Mouse (Mus musculus): ENCODE data around the gene Eef1a1.
"Not testable (repeated sequence)": the region's sequence is repeated elsewhere in the genome, so short reads cannot be mapped to it uniquely, and the experiment has no call there.

Eef1a1 gene

DNA sequence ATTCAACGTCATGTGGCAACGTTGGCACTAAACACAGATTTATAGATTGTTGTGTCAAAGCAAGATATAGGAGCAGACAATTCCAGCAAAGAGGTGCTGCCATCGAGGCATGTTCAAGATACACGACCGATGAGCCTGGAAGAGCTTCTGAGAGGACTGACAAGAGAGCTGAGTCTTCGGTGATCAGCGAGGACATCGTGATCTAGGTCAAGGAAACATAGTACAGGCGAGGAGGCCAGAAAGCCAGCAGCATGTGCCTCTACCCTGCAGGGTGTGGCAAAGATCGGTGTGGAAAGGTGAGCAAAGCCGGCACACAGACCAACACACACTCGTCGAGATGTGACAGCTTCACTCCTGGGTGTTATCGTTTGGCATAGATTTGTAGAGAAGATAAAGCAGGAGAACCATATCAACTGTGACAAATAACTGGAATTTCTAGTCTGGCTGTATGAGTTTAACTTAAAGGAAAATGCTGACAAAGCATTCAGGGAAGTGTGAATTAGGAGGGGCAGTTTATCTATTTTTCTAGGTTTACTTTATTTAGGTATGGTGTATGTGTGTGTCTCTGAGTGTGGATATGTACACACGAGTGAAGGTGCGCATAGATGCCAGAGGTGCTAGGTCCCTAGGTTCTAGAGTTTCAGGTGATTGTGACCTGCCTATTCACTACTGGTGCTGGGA is 19.3 kb upstream of the Eef1a1 start:
- DNase-seq (ENCODE audit: low spot score in 2 of 2): no peak

DNA sequence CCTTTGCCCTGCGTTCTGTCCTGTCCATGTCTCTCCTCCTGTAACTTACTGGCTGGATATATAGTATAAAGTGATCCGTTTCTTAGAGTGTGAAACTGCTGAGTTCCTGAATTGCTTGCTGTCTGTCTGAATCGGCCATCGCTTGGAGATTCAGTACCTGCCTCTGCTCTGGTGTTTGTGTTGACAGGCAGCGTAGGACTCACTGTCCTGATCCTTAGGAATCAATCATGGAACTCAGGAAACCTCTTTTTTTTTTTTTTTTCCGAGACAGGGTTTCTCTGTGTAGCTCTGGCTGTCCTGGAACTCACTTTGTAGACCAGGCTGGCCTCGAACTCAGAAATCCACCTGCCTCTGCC is 17.7 kb upstream of the Eef1a1 start:
- no peak for DNase-seq (ENCODE audit: low spot score in 2 of 2)

DNA sequence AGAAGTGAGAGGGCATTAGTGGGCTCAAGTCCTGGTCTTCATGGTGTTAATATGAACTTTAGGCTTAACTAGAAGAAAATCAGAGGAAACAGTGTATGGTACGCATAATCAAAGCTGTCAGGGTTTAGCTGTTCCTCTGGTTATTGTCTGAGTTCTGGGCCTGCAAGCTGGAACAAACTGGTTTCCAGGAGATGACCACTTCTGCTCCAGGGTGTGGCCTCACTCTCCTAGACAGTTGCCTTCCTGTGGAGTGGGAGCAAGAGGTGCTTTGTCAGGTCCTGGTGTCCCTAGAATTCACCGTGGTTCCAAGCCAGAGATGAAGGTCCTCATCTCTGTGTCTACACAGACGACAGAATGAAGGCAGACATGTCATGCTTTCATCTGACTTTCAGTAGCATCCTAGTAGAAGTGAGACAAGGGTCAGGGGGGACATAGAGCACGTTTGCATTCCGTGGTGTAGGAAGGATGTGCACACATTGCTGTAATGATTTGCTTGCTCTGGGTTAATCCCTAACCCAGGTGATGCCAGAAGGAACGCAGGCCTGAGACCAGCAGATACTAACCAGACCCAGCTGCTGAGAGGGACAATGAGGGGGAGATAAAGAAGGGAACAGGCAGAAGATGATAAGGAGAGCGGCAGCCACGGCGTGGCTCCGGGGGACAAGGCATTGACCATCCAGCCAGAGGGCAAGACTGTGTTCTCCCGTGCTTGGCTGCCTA is 17.2 kb upstream of the Eef1a1 start:
- DNase-seq (ENCODE audit: low spot score in 2 of 2): no peak

DNA sequence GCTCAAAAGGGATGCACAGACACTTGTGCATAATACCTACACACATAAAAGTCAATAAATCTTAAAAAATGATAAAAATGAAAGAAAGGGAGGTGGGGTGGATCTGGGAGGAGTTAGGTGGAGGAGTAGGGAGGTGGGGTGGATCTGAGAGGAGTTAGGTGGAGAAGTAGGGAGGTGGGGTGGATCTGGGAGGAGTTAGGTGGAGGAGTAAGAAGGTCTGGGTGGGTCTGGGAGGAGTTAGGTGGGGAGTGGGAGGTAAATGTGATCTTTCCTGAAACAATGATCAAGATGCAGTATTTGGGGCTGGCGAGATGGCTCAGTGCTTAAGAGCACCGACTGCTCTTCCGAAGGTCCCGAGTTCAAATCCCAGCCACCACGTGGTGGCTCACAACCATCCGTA is 16.3 kb upstream of the Eef1a1 start:
- no peak for DNase-seq (ENCODE audit: low spot score in 2 of 2)

DNA sequence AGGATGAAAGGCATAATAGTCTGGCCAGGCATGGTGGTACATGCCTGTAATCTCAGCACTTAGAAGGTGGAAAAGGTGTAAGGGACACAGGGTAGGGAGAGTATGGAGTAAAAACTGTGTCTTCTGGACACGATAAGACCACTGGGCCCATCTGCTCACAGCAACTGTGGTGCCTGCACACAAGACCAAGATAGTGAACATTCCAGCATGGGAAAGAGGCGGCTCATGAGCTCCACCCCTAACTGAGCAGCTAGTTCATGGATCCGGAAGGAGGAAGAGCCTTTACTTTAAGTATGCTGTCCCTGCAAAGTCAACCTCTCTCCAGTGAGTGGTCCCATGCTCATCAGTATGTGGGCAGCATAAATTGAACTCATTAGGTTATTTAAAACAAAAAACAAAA is 15.7 kb upstream of the Eef1a1 start:
- DNase-seq (ENCODE audit: low spot score in 2 of 2): no peak

DNA sequence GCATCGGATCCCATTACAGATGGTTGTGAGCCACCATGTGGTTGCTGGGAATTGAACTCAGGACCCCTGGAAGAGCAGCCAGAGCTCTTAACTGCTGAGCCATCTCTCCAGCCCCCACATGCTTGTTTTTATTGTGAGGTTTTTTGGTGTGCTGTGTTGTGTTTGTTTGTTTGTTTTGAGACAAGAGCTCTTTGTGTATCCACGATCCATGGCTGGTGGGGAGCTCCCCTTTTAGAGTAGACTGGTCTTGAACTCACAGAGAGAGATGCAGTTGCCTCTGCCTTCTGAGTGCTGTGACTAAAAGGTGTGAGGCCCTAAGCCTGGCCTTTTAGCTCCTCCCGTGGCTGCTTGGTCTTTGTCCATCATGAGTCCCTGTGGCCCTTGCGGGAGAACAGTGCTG is 15.2 kb upstream of the Eef1a1 start:
- no peak for DNase-seq (ENCODE audit: low spot score in 2 of 2)

DNA sequence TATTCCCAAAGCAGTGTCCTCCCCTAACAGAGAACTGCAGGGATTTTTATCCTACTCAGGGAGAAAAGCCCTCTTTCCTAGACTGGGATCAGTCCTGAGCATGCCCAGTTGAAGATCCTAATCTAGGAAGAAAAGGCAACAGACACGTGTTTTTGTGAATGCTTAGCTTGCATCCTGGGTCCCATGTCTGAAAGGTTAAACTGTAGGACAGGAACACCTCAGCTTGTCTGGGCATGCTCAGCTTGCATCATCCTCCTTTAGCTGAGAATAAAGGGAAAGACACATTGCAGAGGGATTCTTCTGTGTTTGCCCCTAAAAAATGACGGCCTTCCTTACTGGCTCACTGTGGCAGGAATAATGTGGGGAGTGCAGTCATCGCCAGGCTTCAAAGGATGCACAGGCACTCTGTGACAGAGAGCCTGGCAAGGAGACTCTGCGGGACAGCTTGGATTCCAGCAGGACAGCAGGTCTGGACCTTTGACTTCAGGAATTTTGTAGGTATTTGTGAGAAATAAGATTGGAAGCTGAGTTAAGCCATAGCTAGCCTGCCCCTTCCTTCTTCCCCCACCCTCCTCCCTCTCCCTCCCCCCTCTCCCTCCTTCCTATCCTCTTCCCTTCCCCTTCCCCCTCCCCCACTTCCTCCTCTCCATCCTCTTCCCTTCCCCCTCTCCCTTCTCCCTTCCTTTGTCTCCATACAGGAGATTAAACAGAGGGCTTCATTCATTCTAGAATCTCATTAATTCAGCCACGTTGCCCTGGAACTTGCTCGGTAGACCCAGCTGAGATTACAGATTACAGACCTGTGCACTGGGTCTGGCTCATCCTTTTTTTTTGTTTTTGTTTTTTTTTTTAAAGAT is 14.5 kb upstream of the Eef1a1 start:
- no peak for DNase-seq (ENCODE audit: low spot score in 2 of 2)

DNA sequence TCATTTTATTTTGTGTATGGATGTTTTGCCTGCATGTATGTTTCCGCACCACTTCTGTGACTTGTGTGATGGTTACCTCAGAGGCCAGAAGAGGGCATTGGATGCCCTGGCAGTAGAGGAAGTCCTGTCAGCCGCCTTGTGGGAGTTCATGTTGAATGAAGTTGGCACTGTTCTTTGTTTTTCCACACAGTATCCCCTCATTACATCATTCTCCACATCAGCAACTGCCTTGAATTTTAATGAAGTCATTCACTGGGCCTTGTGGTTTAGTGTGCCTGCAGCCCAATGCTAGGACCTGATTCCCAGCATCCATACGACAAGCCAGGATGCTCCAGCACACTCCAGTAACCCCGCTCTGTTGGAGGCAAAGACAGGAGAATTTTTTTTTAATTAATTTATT is 12.3 kb upstream of the Eef1a1 start:
- DNase-seq (ENCODE audit: low spot score in 2 of 2): no peak

DNA sequence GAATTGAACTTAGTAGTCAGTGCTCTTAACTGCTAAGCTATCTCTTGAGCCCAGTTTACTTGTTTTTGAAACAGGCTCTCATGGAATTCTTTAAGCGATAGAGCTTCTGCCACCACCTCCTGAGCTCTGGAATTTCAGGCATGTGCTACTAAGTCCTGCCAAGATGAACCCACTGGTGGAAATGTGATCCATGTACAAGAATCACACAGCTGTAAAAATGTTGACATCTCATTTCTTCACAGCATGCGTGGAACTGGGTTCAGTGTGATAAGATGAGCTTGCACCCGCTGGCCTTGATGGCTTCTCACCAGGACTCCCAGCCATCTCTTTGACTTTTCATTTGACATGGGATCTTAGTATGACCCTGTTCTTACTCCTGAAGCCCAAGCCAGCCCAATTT is 11.4 kb upstream of the Eef1a1 start:
- DNase-seq (ENCODE audit: low spot score in 2 of 2): no peak

DNA sequence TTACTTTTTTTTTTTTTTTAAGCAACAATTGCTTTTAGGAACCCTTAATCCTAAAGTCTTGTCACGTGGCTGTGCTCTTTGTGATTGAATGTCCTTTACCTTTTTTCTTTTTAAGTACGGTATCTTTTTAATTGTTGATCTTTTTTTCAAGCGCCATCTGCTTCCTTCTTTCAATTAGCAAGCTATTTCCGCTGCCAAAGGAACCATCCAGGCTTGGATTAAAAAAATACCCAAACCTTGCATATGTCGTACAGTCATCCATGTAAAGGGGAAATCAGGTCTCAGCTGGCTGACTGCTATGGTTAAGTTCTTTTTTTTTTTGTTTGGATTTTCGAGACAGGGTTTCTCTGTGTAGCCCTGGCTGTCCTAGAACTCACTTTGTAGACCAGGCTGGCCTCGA is 4.2 kb upstream of the Eef1a1 start:
- no peak for DNase-seq (ENCODE audit: low spot score in 2 of 2)

DNA sequence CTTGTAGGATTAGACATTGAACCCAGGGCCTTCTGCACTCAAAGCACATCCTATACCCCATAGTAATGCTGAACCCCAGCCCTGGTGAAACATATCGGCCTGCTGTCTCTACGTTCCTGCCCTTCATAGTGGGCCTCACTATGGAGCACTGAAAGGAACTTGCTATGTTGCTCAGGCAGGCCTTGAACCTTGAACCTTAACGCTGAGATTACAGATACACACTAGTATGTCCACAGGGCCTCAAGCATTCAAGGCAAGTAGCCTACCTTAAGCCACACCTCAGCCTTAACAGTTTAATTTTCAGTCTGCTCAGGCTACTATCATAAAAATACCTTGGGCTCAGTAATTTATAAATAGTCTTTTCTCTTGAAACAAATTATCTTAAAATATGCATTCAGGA is 3.3 kb upstream of the Eef1a1 start:
- DNase-seq (ENCODE audit: low spot score in 2 of 2): no peak

DNA sequence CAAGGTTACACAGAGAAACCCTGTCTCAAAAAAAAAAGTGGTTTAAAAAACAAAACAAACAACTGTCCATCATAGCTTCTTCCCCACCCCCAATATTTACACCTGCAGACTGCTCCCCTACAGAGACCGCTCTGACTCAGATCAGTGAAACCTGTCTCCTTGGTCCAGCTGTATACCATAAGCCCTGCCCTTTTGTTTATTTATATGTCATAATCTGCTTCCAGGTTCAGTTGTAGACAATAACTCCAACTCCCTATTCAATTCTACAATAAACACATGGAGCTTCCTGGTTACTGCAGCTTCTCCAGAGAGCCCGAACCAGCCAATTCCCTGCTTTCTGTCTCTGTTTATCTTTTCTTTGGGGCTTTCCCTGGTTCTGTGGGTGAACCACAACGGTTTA is 2.2 kb upstream of the Eef1a1 start:
- no peak for DNase-seq (ENCODE audit: low spot score in 2 of 2)

DNA sequence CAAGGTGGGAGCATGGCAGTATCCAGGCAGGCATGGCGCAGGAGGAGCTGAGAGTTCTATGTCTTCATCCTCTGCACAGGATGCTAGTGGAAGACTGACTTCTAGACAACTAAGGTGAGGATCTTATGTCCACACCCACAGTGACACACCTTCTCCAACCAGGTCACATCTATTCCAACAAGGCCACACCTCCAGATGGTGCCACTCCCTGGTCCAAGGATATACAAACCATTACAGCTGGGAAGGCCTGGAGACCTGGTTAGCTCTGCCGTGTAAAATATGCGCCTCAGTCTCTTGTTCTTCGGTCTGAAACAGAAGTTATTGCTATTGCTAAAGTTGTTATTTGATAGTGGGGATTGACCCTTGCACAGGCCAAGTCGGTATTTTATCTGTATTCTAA is 930 bp downstream of the Eef1a1 start:
- not testable (repeated sequence) for DNase-seq (ENCODE audit: low spot score in 2 of 2)

DNA sequence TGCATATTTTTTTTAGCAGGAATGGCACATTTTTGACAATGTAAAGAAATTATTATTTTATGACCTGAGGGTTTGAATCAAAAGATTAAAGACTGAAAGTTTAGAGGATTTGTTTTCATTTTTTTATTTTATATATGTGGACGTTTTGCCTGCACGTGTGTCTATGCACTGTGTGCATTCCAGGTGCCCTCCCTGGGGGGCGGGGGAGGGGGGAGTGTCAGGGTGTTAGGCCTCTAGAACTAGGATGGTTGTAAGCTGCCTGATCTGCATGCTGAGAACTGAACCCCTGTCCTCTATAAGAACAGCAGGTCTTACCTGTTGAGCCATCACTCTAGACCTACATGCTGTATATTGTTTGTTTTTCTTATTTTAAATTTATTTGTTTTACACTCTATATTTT is 4.3 kb downstream of the Eef1a1 start:
- no peak for DNase-seq (ENCODE audit: low spot score in 2 of 2)

DNA sequence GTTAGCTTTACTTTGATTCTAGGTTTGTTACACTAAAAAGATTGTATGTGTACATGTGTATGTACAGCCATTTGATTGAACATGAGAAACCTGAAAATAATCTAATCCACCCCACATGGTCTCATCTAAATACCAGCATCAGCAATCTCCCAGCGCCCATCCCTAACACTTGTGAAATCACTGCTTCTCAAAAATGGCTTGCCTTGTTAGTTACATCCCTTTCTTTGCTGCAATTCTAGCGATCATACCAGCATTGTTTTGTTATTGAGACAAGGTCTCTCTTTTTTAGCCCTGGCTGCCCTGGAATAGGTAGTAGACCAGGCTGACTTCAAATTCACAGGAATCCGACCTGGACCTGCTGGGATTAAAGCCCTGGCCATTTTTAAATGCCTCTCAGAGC is 6.6 kb downstream of the Eef1a1 start:
- DNase-seq (ENCODE audit: low spot score in 2 of 2): no peak

DNA sequence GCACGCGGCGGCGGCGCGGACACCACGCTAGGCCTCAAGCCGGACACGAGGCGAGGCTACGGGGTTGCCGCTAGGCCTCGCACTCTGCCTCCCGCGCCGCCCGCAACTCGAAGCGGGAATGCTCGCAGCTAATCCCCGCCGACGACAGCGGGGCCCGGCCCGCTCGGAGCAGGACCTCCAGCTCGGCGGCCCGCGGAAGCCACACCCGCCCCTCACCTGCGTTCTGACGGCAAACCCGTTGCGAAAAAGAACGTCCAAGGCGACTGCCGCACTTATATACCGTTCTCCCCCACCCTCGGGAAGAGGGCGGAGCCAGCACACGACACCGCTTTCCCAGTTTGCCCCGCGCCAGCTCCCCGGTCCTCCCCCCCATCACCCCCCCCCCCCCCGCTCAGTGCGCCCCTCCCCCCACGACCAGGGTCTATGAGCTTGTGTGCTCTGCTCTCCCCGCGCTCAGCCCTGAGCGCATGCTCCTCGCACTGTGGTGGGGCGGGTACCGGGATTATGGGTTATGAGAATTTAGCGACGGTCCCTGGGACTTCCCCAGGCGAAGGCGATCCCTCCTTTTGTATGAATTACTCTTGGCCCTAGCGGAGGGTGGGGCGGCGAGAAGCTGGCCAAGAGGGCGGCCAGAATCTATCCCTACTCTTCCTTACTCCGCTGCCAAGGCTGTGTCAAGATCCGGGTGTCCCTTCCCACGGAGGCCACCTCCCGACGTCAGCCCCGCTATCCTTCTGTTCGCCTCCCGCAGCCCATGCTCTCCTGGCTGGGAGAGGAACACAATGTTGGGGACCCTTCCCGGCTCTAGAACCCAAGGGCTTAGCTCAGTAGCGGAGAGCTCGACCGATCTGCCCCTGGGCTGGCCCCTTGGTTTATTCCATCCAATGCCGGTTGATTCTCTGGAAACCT is 7.3 kb downstream of the Eef1a1 start:
- peak; percentile 88 to 90 for DNase-seq (ENCODE audit: low spot score in 2 of 2)

DNA sequence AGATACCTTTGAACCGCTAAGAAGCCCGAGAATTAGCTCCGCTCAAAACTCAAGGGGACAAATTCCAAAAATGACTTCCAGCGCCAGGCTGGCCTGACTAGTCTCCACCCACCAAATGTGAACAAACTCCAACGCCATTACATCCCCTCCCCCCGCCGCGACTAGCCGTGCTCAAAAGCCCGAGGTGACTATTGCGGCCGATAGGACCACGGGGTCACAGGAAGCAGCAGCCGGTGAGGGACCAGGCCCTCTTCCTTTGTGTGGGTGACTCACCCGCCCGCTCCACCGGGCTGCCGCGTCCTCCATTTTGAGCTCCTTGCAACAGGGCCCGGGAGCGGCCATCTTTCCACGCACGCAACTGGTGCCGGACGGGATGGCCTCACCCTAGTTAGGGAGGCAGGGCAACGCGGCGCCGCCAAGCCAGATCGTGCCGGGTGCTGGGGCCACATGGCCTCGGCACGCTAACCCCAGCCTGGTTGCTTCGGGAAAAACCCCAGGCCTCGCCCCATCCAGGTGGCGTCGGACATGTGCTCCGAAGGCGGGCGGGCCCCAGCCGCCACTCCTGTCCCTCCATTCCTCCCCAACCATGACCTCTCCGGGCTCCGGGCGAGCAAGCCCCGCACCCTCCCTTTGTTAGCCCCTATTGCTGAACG is 8.1 kb downstream of the Eef1a1 start:
- peak; percentile 54 to 73 for DNase-seq (ENCODE audit: low spot score in 2 of 2)

DNA sequence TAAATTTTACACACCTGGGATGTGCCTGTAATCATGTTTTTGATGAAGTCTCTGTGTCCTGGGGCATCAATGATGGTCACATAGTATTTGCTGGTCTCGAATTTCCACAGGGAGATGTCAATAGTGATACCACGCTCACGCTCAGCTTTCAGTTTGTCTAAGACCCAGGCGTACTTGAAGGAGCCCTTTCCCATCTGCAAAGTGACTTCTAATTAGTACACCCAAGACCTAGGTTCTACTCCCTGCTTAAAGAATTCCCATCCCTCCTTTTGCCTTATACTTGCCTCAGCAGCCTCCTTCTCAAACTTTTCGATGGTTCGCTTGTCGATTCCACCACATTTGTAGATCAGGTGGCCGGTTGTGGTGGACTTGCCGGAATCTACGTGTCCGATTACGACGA is 8.7 kb downstream of the Eef1a1 start:
- not testable (repeated sequence) for DNase-seq (ENCODE audit: low spot score in 2 of 2)

DNA sequence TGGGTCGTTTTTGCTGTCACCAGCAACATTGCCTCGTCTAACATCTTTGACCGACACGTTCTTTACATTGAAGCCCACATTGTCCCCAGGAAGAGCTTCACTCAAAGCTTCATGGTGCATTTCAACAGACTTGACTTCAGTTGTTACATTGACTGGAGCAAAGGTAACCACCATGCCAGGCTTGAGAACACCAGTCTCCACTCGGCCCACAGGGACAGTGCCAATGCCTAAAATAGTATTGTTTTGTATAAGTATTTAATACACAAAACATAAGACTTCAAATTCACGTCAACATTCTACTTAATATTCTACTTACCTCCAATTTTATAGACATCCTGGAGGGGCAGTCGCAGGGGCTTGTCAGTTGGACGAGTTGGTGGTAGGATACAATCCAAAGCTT is 9.6 kb downstream of the Eef1a1 start:
- DNase-seq (ENCODE audit: low spot score in 2 of 2): not testable (repeated sequence)

DNA sequence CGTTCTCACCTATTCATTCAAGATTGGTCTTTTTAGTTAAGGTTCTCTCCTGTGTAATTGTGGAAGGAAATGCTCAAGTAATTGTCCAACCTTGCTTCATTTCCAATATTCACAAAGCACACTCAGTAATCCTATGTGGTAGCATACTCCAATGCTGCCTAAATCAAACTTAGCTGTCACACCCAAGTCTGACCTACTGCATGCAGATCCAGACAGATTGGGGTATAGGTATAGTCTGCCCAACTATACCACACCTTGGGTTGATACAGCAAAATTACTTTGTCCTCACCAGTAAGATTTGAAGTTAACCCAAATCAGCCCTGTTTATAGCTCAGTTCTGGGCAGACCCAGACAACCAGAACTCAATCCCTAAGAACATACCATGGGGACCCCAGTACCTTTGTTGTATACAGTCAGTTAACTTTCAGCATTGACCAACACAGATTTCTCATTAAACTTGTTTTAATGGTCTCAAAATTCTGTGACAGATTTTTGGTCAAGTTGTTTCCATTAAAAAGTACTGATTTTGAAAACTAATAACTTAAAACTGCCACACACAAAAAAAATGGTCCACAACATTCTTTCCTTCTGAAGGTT is 10.8 kb downstream of the Eef1a1 start:
- DNase-seq (ENCODE audit: low spot score in 2 of 2): not testable (repeated sequence)

DNA sequence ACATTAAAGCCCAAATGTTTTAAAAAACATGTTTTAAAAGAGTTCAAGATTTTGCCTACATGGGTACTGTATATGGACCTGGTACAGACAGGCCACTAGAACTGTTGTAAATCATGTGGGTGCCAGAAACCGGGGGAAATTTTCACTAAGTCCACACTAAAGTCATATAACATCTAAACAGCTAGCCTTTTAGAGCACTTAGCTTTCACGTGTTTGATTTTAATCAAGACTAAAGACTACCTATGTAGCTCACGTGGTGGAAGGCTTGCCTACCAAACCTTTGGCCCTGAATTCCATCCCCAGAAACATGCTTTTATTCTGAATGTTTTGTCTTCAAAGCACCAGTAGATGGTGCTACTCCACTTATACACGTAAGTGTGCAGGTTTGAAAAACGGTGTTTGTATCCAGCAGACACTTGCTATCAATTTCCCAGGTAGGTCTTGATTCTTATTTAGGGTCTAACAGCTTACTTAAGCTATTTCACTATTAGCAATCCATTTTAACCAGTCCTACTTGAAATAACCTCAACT is 11.9 kb downstream of the Eef1a1 start:
- no peak for DNase-seq (ENCODE audit: low spot score in 2 of 2)

Measured in spleen, postnatal 14 days (tissue).